Mouse (Mus musculus): Measurements from ENCODE around the gene Clec2l. TPM values are rescaled to one million over a fixed set of nuclear protein-coding genes. Genes with fewer than 3 reads are reported as not detected.

Gene Clec2l
- not detected for polyA plus RNA-seq (2015; fragmentation: Illumina TruSeq; extraction: RNeasy Lipid Tissue Mini Kit (QIAGEN cat#74804); ENCODE audit: insufficient read depth, low read depth, low replicate concordance)

DNA sequence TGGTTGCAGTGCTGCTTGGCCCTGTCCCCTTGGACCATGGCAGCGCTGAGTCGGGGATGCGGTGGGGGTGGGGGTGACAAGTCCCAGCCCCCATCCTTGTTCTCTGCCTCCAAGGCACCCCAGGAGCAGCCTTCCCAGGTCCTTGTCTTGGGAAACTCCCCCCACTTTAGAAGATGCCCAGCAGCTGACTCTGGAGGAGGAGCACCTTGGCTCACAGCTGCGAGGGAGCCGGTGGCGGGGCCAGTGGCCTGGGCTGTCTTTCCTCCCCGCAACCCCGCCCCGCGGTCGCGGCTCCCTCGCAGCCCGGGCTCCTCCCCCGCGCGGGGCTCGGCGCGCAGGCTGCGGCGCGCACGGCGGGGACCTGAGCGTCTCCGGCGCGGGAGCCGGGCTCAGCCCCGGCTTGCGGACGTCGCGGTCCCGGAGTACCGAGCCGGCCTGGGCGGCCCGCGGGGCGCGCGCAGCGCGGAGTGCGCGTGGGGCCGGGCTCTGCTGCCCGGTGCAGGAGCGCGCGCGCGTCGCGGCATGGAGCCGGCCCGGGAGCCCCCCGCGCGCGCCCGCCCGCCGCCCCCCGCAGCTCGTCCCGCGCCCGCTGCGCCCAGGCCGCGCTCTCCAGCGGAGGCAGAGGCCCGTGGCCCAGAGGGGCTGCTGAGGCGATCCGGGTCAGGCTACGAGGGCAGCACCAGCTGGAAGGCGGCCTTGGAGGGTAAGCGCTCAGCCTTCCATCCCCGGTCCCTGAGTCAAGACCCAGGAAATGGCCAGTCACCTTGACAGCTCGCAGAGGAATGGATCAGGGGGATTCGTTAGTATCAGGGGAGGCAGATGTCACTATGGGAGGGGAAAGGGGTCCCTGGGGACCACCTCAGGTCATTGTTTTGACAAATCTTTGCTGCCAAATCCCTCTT, at the start of gene Clec2l:
Gene Clec2l (plus strand): TSS at position 356 of the 902 bp plus-strand sequence.

DNA sequence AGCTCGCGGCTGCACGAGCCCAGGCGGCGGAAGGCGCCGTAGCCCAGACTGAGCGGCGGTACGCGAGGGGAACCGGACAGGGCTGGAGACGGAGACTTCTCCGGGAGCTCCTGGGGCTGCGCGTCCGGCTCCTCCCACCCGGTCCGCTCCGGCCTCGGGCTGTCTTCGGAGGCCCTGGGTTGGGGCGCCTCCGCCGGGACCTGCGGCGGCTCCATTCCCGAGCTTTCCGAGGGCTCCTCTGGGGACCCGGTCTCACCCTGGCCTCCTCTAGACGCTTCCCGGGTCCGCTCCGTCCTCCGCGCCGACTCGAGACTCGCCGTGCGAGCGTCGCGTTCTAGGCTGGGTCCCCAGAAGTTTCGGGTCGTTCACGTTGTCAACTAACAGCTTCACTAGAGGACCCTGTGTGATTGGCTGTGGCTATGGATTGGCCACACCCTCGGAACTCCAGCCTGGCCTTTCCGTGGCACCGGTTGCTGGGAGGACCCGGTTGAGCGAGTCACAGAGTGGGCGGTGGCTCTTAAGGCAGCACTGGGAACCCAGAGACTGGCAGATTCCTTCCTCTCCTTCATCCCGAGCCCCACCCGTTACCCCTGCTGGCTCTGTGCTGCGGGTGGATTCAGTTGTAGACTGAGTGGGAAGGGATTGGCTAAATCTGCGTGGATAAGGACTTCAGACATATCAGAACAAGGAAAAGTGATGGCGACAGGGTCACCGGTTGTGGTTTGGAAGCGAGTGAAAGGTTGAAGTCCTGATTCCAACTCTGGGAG, 25.8 kb upstream of the Clec2l start, which contains the start of gene Klrg2:
Gene Klrg2 (minus strand): TSS at position 391 of the 767 bp plus-strand sequence.

Other genes starting within 250 kb of the Clec2l start
- gene Ubn2, start 229.1 kb upstream of the Clec2l start, polyA plus RNA-seq (2015; fragmentation: Illumina TruSeq; extraction: RNeasy Lipid Tissue Mini Kit (QIAGEN cat#74804); ENCODE audit: insufficient read depth, low read depth, low replicate concordance), result 6.9 TPM
- 30.0 TPM for gene Fmc1, start 129.6 kb upstream of the Clec2l start, polyA plus RNA-seq (2015; fragmentation: Illumina TruSeq; extraction: RNeasy Lipid Tissue Mini Kit (QIAGEN cat#74804); ENCODE audit: insufficient read depth, low read depth, low replicate concordance)
- 87.4 TPM for gene Luc7l2, start 111.7 kb upstream of the Clec2l start, polyA plus RNA-seq (2015; fragmentation: Illumina TruSeq; extraction: RNeasy Lipid Tissue Mini Kit (QIAGEN cat#74804); ENCODE audit: insufficient read depth, low read depth, low replicate concordance)
- 0.28 TPM for gene Klrg2, start 25.8 kb upstream of the Clec2l start, polyA plus RNA-seq (2015; fragmentation: Illumina TruSeq; extraction: RNeasy Lipid Tissue Mini Kit (QIAGEN cat#74804); ENCODE audit: insufficient read depth, low read depth, low replicate concordance)
- 2.6 TPM for gene Tbxas1, start 212.3 kb downstream of the Clec2l start, polyA plus RNA-seq (2015; fragmentation: Illumina TruSeq; extraction: RNeasy Lipid Tissue Mini Kit (QIAGEN cat#74804); ENCODE audit: insufficient read depth, low read depth, low replicate concordance)
- 3.7 TPM for gene Hipk2, start 213.1 kb downstream of the Clec2l start, polyA plus RNA-seq (2015; fragmentation: Illumina TruSeq; extraction: RNeasy Lipid Tissue Mini Kit (QIAGEN cat#74804); ENCODE audit: insufficient read depth, low read depth, low replicate concordance)